Mouse (Mus musculus): ENCODE results near the gene Bcl2a1b. TPM values are rescaled to one million over a fixed set of nuclear protein-coding genes. Genes with fewer than 3 reads are reported as not detected.
"Not testable (repeated sequence)": the region's sequence is repeated elsewhere in the genome, so short reads cannot be mapped to it uniquely, and the experiment has no call there.

The Bcl2a1b gene
- total RNA-seq (2021) (under 1 TPM; 0.41 to 0.68 TPM), polyA plus RNA-seq (2012; rRNA removed) (0.82 and 1.8 TPM in 2 replicates)
- long read RNA-seq, result 0 reads

DNA sequence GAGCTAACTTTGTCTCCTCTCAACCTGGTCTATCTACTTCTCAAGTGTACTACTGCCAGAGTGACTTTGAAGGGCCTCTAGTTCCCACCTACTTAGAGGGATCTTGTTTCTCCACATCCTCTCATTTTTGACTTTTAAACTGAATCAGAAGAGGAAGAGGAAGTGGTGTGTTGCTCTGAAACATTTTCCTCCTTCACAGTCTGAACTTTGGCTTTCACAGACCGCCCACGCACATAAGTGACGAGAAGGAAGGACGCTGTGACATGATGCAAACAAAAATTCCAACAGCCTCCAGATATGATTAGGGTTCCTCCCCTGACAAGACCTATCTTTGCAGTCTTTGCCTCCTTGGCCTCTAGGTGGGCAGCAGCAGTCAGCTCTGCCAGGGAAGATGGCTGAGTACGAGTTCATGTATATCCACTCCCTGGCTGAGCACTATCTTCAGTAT, at the start of gene Bcl2a1b, which contains the start of gene Gm29094:
Bcl2a1b (plus strand) TSS at position 241 of the 448 bp plus-strand sequence.
Gm29094 (plus strand) TSS at position 411 of the 448 bp plus-strand sequence.
- peak in 1 of 2 experiments; percentile 60 for DNase-seq

DNA sequence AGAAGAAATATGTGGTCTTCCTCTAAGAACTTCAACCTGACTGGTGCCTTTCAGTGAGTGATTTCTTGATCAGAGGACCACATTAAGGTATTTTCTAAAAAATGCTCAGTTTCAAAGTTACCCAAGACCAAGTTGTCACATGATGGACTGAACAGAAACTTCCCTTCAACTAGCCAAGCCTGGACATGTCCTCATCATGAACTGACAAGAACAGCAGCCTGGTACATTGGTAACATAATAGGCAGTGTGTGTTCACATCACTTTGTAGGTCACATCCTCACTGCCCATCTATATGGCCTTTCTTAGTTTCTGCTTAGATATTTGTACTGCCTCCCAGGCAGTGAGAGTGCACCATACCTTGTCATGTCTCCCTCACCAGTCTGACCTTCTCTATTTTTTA, 26.5 kb upstream of the Bcl2a1b start:
- DNase-seq; H3K4me1 ChIP-seq (ENCODE audit: control insufficient read depth, insufficient read depth, low read length); H3K27ac ChIP-seq; intact Hi-C loops (cut with DNase I); H3K27me3 ChIP-seq (ENCODE audit: control insufficient read depth, insufficient read depth, low read length); H3K4me3 ChIP-seq; H3K79me2 ChIP-seq (replicated peaks; ENCODE audit: control insufficient read depth, insufficient read depth, low read length); H3K36me3 ChIP-seq (ENCODE audit: control insufficient read depth, insufficient read depth, low read length); H3K9ac ChIP-seq (ENCODE audit: low read depth, low read length): not testable (repeated sequence)

More for the DNA sequence above, at the start of gene Bcl2a1b, which contains the start of gene Gm29094:
- H3K9ac ChIP-seq (ENCODE audit: low read depth, low read length); intact Hi-C loops (cut with DNase I); H3K27ac ChIP-seq; H3K36me3 ChIP-seq (ENCODE audit: control insufficient read depth, insufficient read depth, low read length); H3K4me3 ChIP-seq; H3K4me1 ChIP-seq (ENCODE audit: control insufficient read depth, insufficient read depth, low read length); H3K27me3 ChIP-seq (ENCODE audit: control insufficient read depth, insufficient read depth, low read length); H3K79me2 ChIP-seq (replicated peaks; ENCODE audit: control insufficient read depth, insufficient read depth, low read length): not testable (repeated sequence)
- 40% methylated on average over 5 of the region's 5 CpGs for WGBS

DNA sequence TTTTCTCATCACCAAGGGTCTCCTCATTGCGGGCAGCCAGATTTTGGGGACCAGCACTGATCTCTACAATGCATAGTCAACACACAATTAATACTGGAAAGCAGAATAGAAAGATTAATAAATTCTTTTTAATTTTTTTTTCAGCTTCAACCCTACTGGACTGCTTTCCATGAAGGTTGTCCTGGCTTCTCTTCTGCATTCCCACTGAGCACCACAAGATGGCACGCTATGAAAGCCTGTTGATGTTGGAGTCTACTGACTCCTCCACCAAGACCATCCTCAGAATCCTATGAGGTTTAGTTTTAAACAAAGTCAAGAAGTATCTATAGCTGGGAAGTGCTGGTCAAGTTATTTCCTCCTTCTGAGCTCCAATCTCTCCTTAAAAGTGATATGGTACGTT, 20.2 kb upstream of the Bcl2a1b start:
- H3K27me3 ChIP-seq (ENCODE audit: control insufficient read depth, insufficient read depth, low read length); intact Hi-C loops (cut with DNase I); H3K9ac ChIP-seq (ENCODE audit: low read depth, low read length); H3K4me3 ChIP-seq; H3K36me3 ChIP-seq (ENCODE audit: control insufficient read depth, insufficient read depth, low read length); H3K79me2 ChIP-seq (replicated peaks; ENCODE audit: control insufficient read depth, insufficient read depth, low read length); H3K4me1 ChIP-seq (ENCODE audit: control insufficient read depth, insufficient read depth, low read length); H3K27ac ChIP-seq: not testable (repeated sequence)
- WGBS, result 30% methylated on average over 2 of the region's 3 CpGs
- peak; percentile 61 for TF ChIP-seq CTCF (IDR thresholded peaks at IDR 0.05)
- DNase-seq, result peak; percentile 68 to 80

DNA sequence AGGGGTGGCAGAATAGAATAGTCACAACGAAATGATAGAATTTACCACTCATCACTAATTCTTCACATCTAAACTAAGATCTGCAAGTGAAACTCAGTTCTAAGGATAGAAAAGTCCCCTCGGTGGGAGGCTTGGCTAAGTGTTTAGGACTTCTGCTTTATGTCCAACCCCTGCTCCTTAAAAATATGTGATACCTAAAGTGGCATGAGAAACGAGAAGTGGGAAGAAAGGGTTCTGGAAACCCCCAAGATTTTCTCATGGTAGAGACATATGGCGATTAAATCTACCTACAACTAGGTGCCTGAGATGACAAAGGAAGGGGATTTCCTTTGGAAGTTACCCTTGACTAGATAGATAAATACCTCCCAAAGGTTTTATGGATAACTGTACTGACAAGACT, 19.5 kb upstream of the Bcl2a1b start:
- H3K27ac ChIP-seq; H3K9ac ChIP-seq (ENCODE audit: low read depth, low read length); H3K79me2 ChIP-seq (replicated peaks; ENCODE audit: control insufficient read depth, insufficient read depth, low read length); H3K36me3 ChIP-seq (ENCODE audit: control insufficient read depth, insufficient read depth, low read length); H3K27me3 ChIP-seq (ENCODE audit: control insufficient read depth, insufficient read depth, low read length); intact Hi-C loops (cut with DNase I); H3K4me3 ChIP-seq; DNase-seq; H3K4me1 ChIP-seq (ENCODE audit: control insufficient read depth, insufficient read depth, low read length): not testable (repeated sequence)
- WGBS, result 60% methylated on average over 4 of the region's 4 CpGs

DNA sequence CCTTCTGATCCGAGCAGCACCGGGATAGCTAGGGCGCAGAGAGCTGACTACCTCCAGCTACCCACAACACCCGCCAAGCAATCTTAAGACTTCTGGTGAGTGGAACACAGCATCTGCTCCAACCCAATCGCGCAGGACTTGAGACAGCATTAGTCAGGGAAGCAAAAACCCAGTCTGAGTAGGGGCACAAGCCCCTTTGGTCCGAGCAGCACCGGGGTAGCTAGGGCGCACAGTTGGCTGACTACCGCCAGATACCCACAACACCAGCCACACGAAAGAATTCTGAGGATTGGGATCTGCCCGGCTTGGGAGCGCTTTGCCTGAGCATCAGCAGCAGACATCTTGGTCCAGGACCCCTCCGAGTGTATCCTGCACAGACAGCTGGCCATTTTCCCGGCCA, 12.0 kb upstream of the Bcl2a1b start:
- H3K36me3 ChIP-seq (ENCODE audit: control insufficient read depth, insufficient read depth, low read length); H3K27ac ChIP-seq; H3K9ac ChIP-seq (ENCODE audit: low read depth, low read length); DNase-seq; H3K4me3 ChIP-seq; H3K79me2 ChIP-seq (replicated peaks; ENCODE audit: control insufficient read depth, insufficient read depth, low read length); H3K4me1 ChIP-seq (ENCODE audit: control insufficient read depth, insufficient read depth, low read length); intact Hi-C loops (cut with DNase I); H3K27me3 ChIP-seq (ENCODE audit: control insufficient read depth, insufficient read depth, low read length): not testable (repeated sequence)
- WGBS, result 72% methylated on average over 15 of the region's 15 CpGs

DNA sequence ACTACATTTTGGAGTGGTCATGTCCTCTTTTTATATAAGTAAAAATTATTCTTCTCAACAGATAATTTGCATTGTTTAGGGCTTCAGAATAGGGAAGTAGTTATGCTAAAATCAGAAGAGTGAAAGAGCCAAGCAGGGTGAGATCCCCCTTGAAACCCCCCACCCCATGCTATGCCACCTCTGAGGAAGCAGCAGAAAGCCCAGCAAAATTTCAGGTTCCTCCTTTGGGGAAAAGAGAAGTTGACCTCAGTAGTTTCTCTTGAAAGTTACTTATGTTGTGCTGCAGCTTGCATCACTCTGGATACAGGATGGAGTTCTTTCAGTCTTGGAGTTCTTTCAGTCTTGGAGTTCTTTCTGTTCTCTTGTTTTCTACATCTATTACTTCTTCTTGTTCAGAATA, 3.5 kb upstream of the Bcl2a1b start:
- intact Hi-C loops (cut with DNase I); H3K4me3 ChIP-seq; H3K27me3 ChIP-seq (ENCODE audit: control insufficient read depth, insufficient read depth, low read length); H3K36me3 ChIP-seq (ENCODE audit: control insufficient read depth, insufficient read depth, low read length); H3K9ac ChIP-seq (ENCODE audit: low read depth, low read length); H3K4me1 ChIP-seq (ENCODE audit: control insufficient read depth, insufficient read depth, low read length); H3K27ac ChIP-seq; H3K79me2 ChIP-seq (replicated peaks; ENCODE audit: control insufficient read depth, insufficient read depth, low read length); DNase-seq: not testable (repeated sequence)

DNA sequence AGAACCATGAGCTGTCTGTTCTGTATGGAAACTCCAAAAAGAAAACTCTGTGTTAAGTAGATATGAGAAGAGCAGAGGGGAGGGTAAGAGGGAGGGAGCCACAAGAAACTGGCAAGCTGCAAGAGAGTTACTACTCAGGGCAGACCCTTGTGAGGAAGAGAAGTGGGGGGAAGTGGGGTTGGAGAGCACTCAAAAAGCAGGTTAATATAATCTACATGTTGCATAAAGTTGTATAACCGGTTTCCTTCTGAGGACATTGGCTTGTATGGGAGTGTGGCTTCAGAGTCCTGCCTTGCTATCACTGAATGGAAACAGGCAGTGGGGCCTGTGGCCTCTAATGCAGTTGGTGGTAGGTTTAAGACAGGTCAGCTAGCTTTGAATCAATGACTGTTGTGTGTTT, 1.5 kb upstream of the Bcl2a1b start:
- DNase-seq; intact Hi-C loops (cut with DNase I); H3K79me2 ChIP-seq (replicated peaks; ENCODE audit: control insufficient read depth, insufficient read depth, low read length); H3K9ac ChIP-seq (ENCODE audit: low read depth, low read length); H3K4me1 ChIP-seq (ENCODE audit: control insufficient read depth, insufficient read depth, low read length); H3K36me3 ChIP-seq (ENCODE audit: control insufficient read depth, insufficient read depth, low read length); H3K27ac ChIP-seq; H3K27me3 ChIP-seq (ENCODE audit: control insufficient read depth, insufficient read depth, low read length); H3K4me3 ChIP-seq: not testable (repeated sequence)
- WGBS, result 87% methylated on average over 1 of the region's 1 CpGs

DNA sequence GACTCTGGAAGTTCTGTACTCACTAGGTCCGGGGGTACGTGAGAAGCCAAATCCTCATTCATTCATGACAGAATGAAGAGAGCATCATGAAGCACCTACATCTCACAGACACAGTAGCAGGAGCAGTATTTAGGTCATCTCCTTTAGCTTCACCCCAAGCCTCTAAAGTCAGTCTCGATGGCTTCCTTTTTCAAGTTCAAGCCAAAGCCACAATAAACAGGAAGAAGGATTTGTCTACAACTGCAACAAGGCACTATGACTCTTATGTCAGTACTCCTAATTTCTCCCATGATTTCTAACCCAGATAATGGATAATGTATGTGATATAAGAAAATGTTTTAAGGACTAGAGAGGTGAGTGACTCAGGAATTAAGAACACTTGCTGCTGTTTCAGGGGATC, 660 bp upstream of the Bcl2a1b start:
- H3K27ac ChIP-seq; H3K4me3 ChIP-seq; H3K9ac ChIP-seq (ENCODE audit: low read depth, low read length); H3K27me3 ChIP-seq (ENCODE audit: control insufficient read depth, insufficient read depth, low read length); intact Hi-C loops (cut with DNase I); H3K79me2 ChIP-seq (replicated peaks; ENCODE audit: control insufficient read depth, insufficient read depth, low read length); DNase-seq; H3K4me1 ChIP-seq (ENCODE audit: control insufficient read depth, insufficient read depth, low read length); H3K36me3 ChIP-seq (ENCODE audit: control insufficient read depth, insufficient read depth, low read length): not testable (repeated sequence)
- 75% methylated on average over 3 of the region's 3 CpGs for WGBS

DNA sequence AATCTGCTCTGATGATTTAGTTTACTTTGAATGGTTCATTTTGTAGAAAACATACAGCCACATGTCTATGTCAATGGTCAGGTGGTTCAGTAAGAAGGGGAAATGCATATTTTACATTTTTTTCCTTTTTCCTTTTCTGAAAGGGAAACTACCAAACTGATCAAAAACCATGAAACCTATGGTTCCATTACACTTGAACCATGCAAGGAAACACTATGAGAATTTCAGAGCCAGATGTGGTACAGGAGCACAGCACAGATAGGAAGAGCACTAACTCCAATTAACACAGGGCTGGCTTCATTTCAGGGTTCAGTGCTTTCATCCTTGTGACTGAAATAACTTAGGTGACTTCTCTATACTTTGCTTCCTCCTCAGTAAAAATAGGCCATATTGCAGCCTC, 3.2 kb downstream of the Bcl2a1b start:
- H3K4me1 ChIP-seq (ENCODE audit: control insufficient read depth, insufficient read depth, low read length); H3K27me3 ChIP-seq (ENCODE audit: control insufficient read depth, insufficient read depth, low read length); H3K4me3 ChIP-seq; H3K9ac ChIP-seq (ENCODE audit: low read depth, low read length); intact Hi-C loops (cut with DNase I); H3K27ac ChIP-seq; H3K79me2 ChIP-seq (replicated peaks; ENCODE audit: control insufficient read depth, insufficient read depth, low read length); H3K36me3 ChIP-seq (ENCODE audit: control insufficient read depth, insufficient read depth, low read length); DNase-seq: not testable (repeated sequence)

DNA sequence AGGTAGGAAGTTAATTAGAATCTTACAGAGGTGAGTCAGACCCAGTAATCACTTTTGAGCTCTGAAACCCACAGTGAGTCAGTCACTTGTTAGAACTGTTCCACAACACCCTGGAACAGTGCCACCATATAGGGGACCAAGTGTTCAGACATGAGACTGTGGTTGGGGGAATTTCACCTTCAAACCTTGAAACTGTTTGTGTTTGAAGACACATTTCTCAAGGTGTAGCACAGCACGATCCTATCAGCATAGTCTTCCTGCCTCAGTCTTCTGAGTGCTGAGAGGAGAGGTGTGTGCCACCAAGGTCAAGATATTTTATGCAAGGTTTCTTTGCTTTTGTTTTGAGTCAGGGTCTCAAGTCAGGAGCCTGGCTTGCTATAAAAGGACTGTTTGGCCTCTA, 9.9 kb downstream of the Bcl2a1b start:
- H3K79me2 ChIP-seq (replicated peaks; ENCODE audit: control insufficient read depth, insufficient read depth, low read length); H3K4me3 ChIP-seq; H3K27ac ChIP-seq; H3K27me3 ChIP-seq (ENCODE audit: control insufficient read depth, insufficient read depth, low read length); DNase-seq; intact Hi-C loops (cut with DNase I); H3K36me3 ChIP-seq (ENCODE audit: control insufficient read depth, insufficient read depth, low read length); H3K9ac ChIP-seq (ENCODE audit: low read depth, low read length); H3K4me1 ChIP-seq (ENCODE audit: control insufficient read depth, insufficient read depth, low read length): not testable (repeated sequence)
- 75% methylated on average over 1 of the region's 1 CpGs for WGBS
